Mouse (Mus musculus) brain, embryonic 14.5 days (tissue): Measurements from ENCODE around the gene Nif3l1.

Experiments used
- CTCF ChIP-seq: fragments of 200-500 bp; IDR thresholded peaks from 2 replicates; pipeline ENCODE4 v1.5.1; 2012; ENCODE audit warnings: inconsistent platforms, mild to moderate bottlenecking, moderate library complexity, borderline replicate concordance; ENCODE audit not compliant: insufficient read depth, insufficient read length; ENCODE audit errors: extremely low read depth
- POLR2A ChIP-seq: fragments of 200-500 bp; IDR thresholded peaks from 2 replicates; pipeline ENCODE4 v1.6.1; 2012; ENCODE audit warnings: mild to moderate bottlenecking, inconsistent platforms, borderline replicate concordance; ENCODE audit not compliant: poor library complexity, insufficient read depth, insufficient read length, severe bottlenecking; ENCODE audit errors: extremely low read depth

GRCm38 (mm10) chr1:58407321-58407720, 37.6 kb upstream of the Nif3l1 start:
- TF ChIP-seq CTCF (no peak), POLR2A (no peak)
